Mouse (Mus musculus) induced T-regulatory cell, adult 2 months (primary cell): ENCODE results near the gene Hebp1.

Source experiments
- DNase-seq: peaks from one replicate; pipeline ENCODE4 v3.0.0-alpha.2; 2012; ENCODE audit warnings: low read depth

The Hebp1 gene

GRCm38 (mm10) chr6:135197921-135198532 lies at the start of gene Hebp1, which contains the start of gene Fam234b:
Gene Hebp1 (minus strand): TSS chr6:135198022.
Gene Fam234b (plus strand): TSS chr6:135197977.
- DNase-seq: peak; percentile 79

GRCm38 (mm10) chr6:135245586-135245985 lies 47.8 kb upstream of the Hebp1 start:
- no peak for DNase-seq

GRCm38 (mm10) chr6:135240361-135240760 lies 42.5 kb upstream of the Hebp1 start:
- no peak for DNase-seq

GRCm38 (mm10) chr6:135238211-135238610 lies 40.4 kb upstream of the Hebp1 start:
- DNase-seq: no peak

GRCm38 (mm10) chr6:135237326-135237725 lies 39.5 kb upstream of the Hebp1 start:
- no peak for DNase-seq

GRCm38 (mm10) chr6:135236576-135236975 lies 38.8 kb upstream of the Hebp1 start:
- no peak for DNase-seq

- no peak for DNase-seq
Observed at GRCm38 (mm10) chr6:135235742-135236141, 37.9 kb upstream of the Hebp1 start.

- DNase-seq: no peak
Observed at GRCm38 (mm10) chr6:135232443-135233182, 34.8 kb upstream of the Hebp1 start.

GRCm38 (mm10) chr6:135230586-135230985 lies 32.8 kb upstream of the Hebp1 start:
- no peak for DNase-seq

GRCm38 (mm10) chr6:135228465-135228941 lies 30.7 kb upstream of the Hebp1 start:
- no peak for DNase-seq

GRCm38 (mm10) chr6:135223786-135224416 lies 26.1 kb upstream of the Hebp1 start:
- no peak for DNase-seq

GRCm38 (mm10) chr6:135219916-135220315 lies 22.1 kb upstream of the Hebp1 start:
- no peak for DNase-seq

- DNase-seq: peak; percentile 36
Observed at GRCm38 (mm10) chr6:135218330-135218729, 20.5 kb upstream of the Hebp1 start.

- DNase-seq: no peak
Observed at GRCm38 (mm10) chr6:135212666-135213065, 14.8 kb upstream of the Hebp1 start.

GRCm38 (mm10) chr6:135211169-135211568 lies 13.3 kb upstream of the Hebp1 start:
- DNase-seq: no peak

- no peak for DNase-seq
Observed at GRCm38 (mm10) chr6:135206909-135207308, 9.1 kb upstream of the Hebp1 start.

GRCm38 (mm10) chr6:135205802-135206201 lies 8.0 kb upstream of the Hebp1 start:
- no peak for DNase-seq

- no peak for DNase-seq
Observed at GRCm38 (mm10) chr6:135204869-135205268, 7.0 kb upstream of the Hebp1 start.

- DNase-seq: no peak
Observed at GRCm38 (mm10) chr6:135203737-135204136, 5.9 kb upstream of the Hebp1 start.

- DNase-seq: no peak
Observed at GRCm38 (mm10) chr6:135202668-135203067, 4.8 kb upstream of the Hebp1 start.

- no peak for DNase-seq
Observed at GRCm38 (mm10) chr6:135200122-135200957, 2.5 kb upstream of the Hebp1 start.

- peak; percentile 13 for DNase-seq
Observed at GRCm38 (mm10) chr6:135198726-135199125, 904 bp upstream of the Hebp1 start.
